Comparison of ENCODE assay signal across 15 mouse cellular contexts in genomic region chr13:57685201-57685600, GRCm38 (mm10).
DNase-seq lines count a peak whose midpoint lies in the region; TF ChIP-seq lines count a peak whose summit lies in the region.
"Had no signal": no experiment of that assay in that cellular context is flagged by ENCODE, and none has a peak within 500 bp of the region (broad histone marks: within the 10 kb centered on the region; RNA-seq: fewer than 3 reads in every experiment).

No protein-coding gene starts in this region.

- DNase-seq in layer of hippocampus, adult 11-12 months (ENCODE audit: low spot score) = peak; percentile 21
- DNase-seq in layer of hippocampus, adult 9-10 months (ENCODE audit: low spot score) = no peak
- peak; percentile 39 to 50 for DNase-seq in left cerebral cortex, postnatal 14 days (ENCODE audit: low spot score in 2 of 2)
- DNase-seq in left cerebral cortex, adult 11 months (ENCODE audit: low spot score) = no peak
- DNase-seq in brain, adult 2 months (ENCODE audit: low read depth, low spot score) = peak; percentile 78
- peak; percentile 40 for DNase-seq in brain, embryonic 14.5 days (ENCODE audit: low read depth)
- DNase-seq in embryo, embryonic 9.5 days (ENCODE audit: extremely low spot score) = no peak
- DNase-seq: adrenal gland, adult 2 months; adrenal gland, postnatal 14 days; cerebellum, adult 11 months; cerebellum, adult 2 months; cerebellum, adult 9-11 months; cerebellum, postnatal 25 days; embryo, embryonic 11 days; gastrocnemius, postnatal 25 days had no signal

- intact Hi-C loops in left cerebral cortex, postnatal 14 days (cut with DNase I) = no loop called here

- no peak for TF ChIP-seq POLR2A in brain, embryonic 14.5 days (IDR thresholded peaks at IDR 0.05; ENCODE audit: borderline replicate concordance, extremely low read depth, insufficient read depth, insufficient read length, poor library complexity, severe bottlenecking)

- TF ChIP-seq CTCF in brain, embryonic 14.5 days (IDR thresholded peaks at IDR 0.05; ENCODE audit: borderline replicate concordance, extremely low read depth, insufficient read depth, insufficient read length) = no peak

Comparison
In these comparisons a context has a peak if more than half of its experiments do, and no peak if none do; other contexts are left out.
1. DNase-seq: peak in layer of hippocampus, adult 11-12 months (single experiment), left cerebral cortex, postnatal 14 days (2 of 2), brain, adult 2 months (single experiment) and brain, embryonic 14.5 days (single experiment); none in layer of hippocampus, adult 9-10 months (single experiment), left cerebral cortex, adult 11 months (single experiment) and embryo, embryonic 9.5 days (single experiment).